Mouse (Mus musculus): Measurements from ENCODE around the gene Napsa. TPM values are rescaled to one million over a fixed set of nuclear protein-coding genes. Genes with fewer than 3 reads are reported as not detected.

The Napsa gene
- polyA plus RNA-seq, 1 experiment from 2014 or later = 3.1 TPM

DNA sequence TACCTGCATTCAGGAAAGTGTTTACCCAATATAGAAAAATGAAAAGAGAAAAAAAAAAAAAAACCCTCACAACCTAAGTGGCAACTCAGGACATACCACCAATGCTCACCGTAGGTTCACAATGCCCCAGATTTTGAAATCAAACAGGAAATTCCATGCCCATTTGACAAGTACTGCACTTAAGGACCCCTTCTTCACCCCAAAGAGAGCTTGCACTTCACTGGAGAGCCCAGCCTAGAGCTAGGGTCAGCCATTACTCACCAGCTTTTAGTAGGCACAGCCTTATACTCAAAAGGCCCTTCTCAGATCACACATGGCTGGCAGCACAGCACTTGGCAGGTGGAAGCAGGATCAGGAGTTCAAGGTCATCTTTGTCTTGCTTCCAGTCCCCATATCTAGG is 11.0 kb downstream of the Napsa start:
- Histone ChIP-seq H3K4me2 (no peak overlapping the region), H3K36me3 (no peaks in the 10 kb centered on the region), H3K27ac (no peak overlapping the region), H3K9me3 (replicated peaks) (no peaks in the 10 kb centered on the region; the same call in 1 of the 2 replicates), H3K27me3 (replicated peaks) (peaks cover 66% of the 10 kb centered on the region), H3K4me1 (peaks cover 10% of the 10 kb centered on the region; the same call in 1 of the 2 replicates), H3K9ac (no peak overlapping the region), H3K4me3 (no peak overlapping the region)
- ATAC-seq = no peak
- 67% methylated on average over 1 of the region's 1 CpGs for WGBS (ENCODE audit: insufficient replicate concordance)

- WGBS (ENCODE audit: insufficient replicate concordance) = 48% methylated on average over 4 of the region's 4 CpGs
- no peaks in the 10 kb centered on the region for H3K36me3 ChIP-seq
- no peak overlapping the region for H3K4me3 ChIP-seq
- H3K9me3 ChIP-seq (replicated peaks) = no peaks in the 10 kb centered on the region; the same call in 1 of the 2 replicates
- H3K4me1 ChIP-seq = peaks cover 21% of the 10 kb centered on the region
- H3K27ac ChIP-seq = no peak overlapping the region
- ATAC-seq = no peak
- H3K4me2 ChIP-seq = no peak overlapping the region
- H3K27me3 ChIP-seq (replicated peaks) = peaks cover 78% of the 10 kb centered on the region
- no peak overlapping the region for H3K9ac ChIP-seq
Measured at GRCm38 (mm10) chr7:44584265-44584804, 12.2 kb downstream of the Napsa start.

- Histone ChIP-seq H3K4me1 (peaks cover 24% of the 10 kb centered on the region), H3K27ac (no peak overlapping the region), H3K9ac (no peak overlapping the region), H3K4me2 (no peak overlapping the region), H3K9me3 (replicated peaks) (no peaks in the 10 kb centered on the region; the same call in 1 of the 2 replicates), H3K36me3 (no peaks in the 10 kb centered on the region), H3K27me3 (replicated peaks) (peaks cover 84% of the 10 kb centered on the region), H3K4me3 (no peak overlapping the region)
- WGBS (ENCODE audit: insufficient replicate concordance) = 69% methylated on average over 6 of the region's 6 CpGs
- ATAC-seq = no peak
Measured at GRCm38 (mm10) chr7:44584921-44585320, 12.7 kb downstream of the Napsa start.

- 72% methylated on average over 6 of the region's 6 CpGs for WGBS (ENCODE audit: insufficient replicate concordance)
Measured at GRCm38 (mm10) chr7:44585606-44586005, 13.4 kb downstream of the Napsa start.

GRCm38 (mm10) chr7:44586518-44586917 is 14.3 kb downstream of the Napsa start:
- Histone ChIP-seq H3K9ac (no peak overlapping the region), H3K27ac (no peak overlapping the region), H3K36me3 (no peaks in the 10 kb centered on the region), H3K4me1 (peaks cover 35% of the 10 kb centered on the region), H3K4me3 (0 out of 2 replicates have a peak overlapping the region, but pooled peaks have one; percentile 0), H3K27me3 (replicated peaks) (peaks cover 87% of the 10 kb centered on the region), H3K9me3 (replicated peaks) (no peaks in the 10 kb centered on the region; the same call in 1 of the 2 replicates), H3K4me2 (peak overlapping the region; percentile 41)
- ATAC-seq = no peak
- 13% methylated on average over 19 of the region's 19 CpGs for WGBS (ENCODE audit: insufficient replicate concordance)

More at GRCm38 (mm10) chr7:44585606-44586005, 13.4 kb downstream of the Napsa start:
- ATAC-seq = no peak
- Histone ChIP-seq H3K27ac (no peak overlapping the region), H3K36me3 (no peaks in the 10 kb centered on the region), H3K9ac (no peak overlapping the region), H3K4me2 (no peak overlapping the region), H3K27me3 (replicated peaks) (peaks cover 87% of the 10 kb centered on the region), H3K4me1 (peaks cover 28% of the 10 kb centered on the region), H3K9me3 (replicated peaks) (no peaks in the 10 kb centered on the region; the same call in 1 of the 2 replicates), H3K4me3 (no peak overlapping the region)

DNA sequence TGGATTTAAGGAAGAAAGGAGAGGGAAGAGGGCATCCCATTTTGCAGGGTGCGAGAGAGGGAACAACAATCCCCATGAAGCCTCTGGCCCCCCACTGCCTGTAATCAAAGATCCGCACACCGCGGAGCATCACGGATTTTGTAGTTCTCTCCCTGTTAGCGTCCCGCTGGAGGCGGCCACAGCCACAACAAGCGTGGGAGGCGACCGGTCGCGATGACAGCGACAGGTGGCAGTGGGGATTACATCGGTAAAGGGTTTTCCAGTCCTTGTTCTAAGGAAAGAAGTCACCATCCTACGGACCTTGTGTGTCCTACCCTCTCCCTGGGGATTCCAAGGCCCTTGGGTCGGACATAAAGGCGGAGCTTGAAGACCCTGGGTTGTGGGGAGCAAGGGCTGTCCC is 14.8 kb downstream of the Napsa start:
- Histone ChIP-seq H3K4me3 (0 out of 2 replicates have a peak overlapping the region, but pooled peaks have one; percentile 0), H3K4me2 (peak overlapping the region; percentile 41), H3K4me1 (peaks cover 33% of the 10 kb centered on the region), H3K27ac (no peak overlapping the region), H3K27me3 (replicated peaks) (peaks cover 87% of the 10 kb centered on the region), H3K36me3 (no peaks in the 10 kb centered on the region), H3K9me3 (replicated peaks) (no peaks in the 10 kb centered on the region; the same call in 1 of the 2 replicates), H3K9ac (no peak overlapping the region)
- under 1% methylated on average over 18 of the region's 18 CpGs for WGBS (ENCODE audit: insufficient replicate concordance)
- no peak for ATAC-seq

DNA sequence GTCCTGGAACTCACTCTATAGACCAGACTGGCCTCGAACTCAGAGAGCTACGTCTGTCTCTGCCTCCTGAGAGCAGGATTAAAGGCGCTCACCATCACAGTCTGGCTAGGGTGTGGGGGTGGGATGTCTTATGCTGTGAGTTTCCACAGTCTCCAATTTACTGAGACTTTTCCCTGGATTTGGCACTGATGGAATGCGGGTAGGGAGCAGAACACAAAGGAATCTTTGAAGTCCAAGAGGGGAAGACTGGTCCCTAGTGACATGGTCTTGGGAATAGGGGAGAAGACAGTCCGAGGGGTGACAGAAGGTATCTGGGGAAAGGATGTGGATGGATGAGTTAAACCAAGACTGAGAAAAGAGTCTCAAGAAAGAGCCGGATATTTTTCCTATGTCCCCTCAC is 15.5 kb downstream of the Napsa start:
- no peak overlapping the region for H3K4me2 ChIP-seq
- WGBS (ENCODE audit: insufficient replicate concordance) = 28% methylated on average over 6 of the region's 6 CpGs
- no peak for ATAC-seq

DNA sequence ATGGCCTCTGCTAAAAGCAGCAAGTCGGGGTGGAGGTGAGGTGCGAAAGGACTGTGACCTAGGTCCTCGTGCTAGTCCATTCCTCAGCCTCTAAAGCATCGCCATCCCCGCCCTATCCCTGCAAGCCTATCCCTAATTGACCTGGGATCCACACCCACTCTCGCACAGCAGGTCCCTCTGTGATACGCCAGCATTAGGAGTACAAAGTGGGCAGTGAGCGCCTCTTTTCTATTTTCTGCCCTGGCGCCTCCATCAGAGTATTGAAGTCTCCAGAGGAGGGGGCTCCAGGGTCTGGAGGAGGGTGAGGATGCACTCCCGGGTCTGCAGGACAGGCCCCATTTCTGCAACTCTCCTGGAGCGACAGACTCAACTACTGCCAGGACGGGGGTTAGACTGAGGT is 16.2 kb downstream of the Napsa start:
- peak overlapping the region; percentile 61 for H3K4me2 ChIP-seq
- H3K9me3 ChIP-seq (replicated peaks) = no peaks in the 10 kb centered on the region; the same call in 1 of the 2 replicates
- no peak overlapping the region for H3K27ac ChIP-seq
- 9% methylated on average over 12 of the region's 12 CpGs for WGBS (ENCODE audit: insufficient replicate concordance)
- no peak overlapping the region for H3K4me3 ChIP-seq
- H3K27me3 ChIP-seq (replicated peaks) = peaks cover 92% of the 10 kb centered on the region
- no peaks in the 10 kb centered on the region for H3K36me3 ChIP-seq
- no peak for ATAC-seq
- H3K9ac ChIP-seq = no peak overlapping the region
- H3K4me1 ChIP-seq = peaks cover 29% of the 10 kb centered on the region

More for the DNA sequence above, 15.5 kb downstream of the Napsa start:
- Histone ChIP-seq H3K27me3 (replicated peaks) (peaks cover 87% of the 10 kb centered on the region), H3K9ac (no peak overlapping the region), H3K27ac (no peak overlapping the region), H3K4me1 (peaks cover 29% of the 10 kb centered on the region), H3K9me3 (replicated peaks) (no peaks in the 10 kb centered on the region; the same call in 1 of the 2 replicates), H3K36me3 (no peaks in the 10 kb centered on the region), H3K4me3 (no peak overlapping the region)

- peaks cover 29% of the 10 kb centered on the region for H3K4me1 ChIP-seq
- H3K4me3 ChIP-seq = peak overlapping the region; percentile 38
- H3K9ac ChIP-seq = no peak overlapping the region
- no peak overlapping the region for H3K27ac ChIP-seq
- H3K4me2 ChIP-seq = peak overlapping the region; percentile 61
- WGBS (ENCODE audit: insufficient replicate concordance) = under 1% methylated on average over 33 of the region's 33 CpGs
- H3K36me3 ChIP-seq = no peaks in the 10 kb centered on the region
- no peak for ATAC-seq
- peaks cover 100% of the 10 kb centered on the region for H3K27me3 ChIP-seq (replicated peaks)
- no peaks in the 10 kb centered on the region; the same call in 1 of the 2 replicates for H3K9me3 ChIP-seq (replicated peaks)
Measured at GRCm38 (mm10) chr7:44589149-44589548, 17.0 kb downstream of the Napsa start.

DNA sequence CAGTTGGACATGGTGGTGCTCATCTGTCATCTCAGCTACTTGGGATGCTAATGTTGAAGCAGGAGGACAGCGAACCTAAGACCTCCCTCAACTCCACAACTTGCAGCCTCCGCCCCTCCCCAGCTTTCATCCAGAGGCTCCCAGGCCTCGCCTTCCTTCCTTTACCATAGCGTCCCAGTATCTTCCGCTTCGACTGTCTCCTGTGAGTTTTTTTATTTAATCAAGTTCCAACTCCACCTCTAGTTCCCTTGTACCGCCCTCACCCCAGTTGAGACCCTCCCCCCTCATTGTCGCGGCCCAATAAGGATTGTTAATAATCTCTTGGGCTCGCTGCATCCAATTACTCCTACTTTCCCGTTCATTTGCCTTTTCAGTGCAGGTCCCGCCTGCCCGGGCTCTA is 17.8 kb downstream of the Napsa start:
- 5% methylated on average over 13 of the region's 13 CpGs for WGBS (ENCODE audit: insufficient replicate concordance)
- peak overlapping the region; percentile 88 for H3K4me2 ChIP-seq
- ATAC-seq = no peak

DNA sequence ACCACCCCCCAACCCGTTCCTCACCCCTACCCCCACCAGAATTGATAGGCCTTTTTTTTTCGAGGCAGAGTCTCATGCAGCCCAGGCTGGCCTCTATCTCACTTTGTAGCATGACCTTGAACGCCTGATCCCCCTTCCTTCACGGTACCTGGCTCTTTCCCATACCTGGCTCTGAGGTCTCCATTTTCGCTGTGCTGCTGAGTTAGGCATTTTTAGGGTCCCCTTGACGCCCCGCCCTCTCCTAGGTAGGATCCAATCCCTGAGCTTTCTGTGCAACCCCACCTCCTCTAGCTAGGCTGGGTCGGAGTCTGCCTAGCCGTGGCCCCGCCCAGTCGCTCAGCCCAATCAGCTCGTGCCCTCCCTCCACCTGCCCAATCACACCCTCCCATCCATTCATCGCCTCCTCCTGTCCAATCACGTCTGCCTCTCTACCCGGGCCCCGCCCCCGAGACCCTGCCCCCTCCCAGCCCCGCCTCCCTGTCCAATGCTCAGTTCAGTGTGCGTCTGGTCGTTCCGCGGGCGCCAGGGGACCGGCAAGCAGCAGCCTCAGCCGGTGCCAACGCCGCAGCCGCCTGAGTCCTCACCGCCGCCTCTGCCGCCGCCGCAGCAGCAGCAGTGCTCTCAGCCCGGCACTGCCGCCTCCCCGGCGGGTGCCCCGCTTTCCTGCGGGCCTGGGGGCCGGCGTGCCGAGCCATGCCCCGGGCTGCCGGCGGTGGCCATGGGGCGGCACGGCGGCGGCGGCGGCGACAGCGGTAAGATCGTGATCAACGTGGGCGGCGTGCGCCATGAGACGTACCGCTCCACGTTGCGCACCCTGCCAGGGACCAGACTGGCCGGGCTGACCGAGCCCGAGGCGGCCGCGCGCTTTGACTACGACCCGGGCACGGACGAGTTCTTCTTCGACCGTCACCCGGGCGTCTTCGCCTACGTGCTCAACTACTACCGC is 18.5 kb downstream of the Napsa start, which contains the start of gene Kcnc3:
Gene Kcnc3 (plus strand): TSS at position 263 of the 946 bp plus-strand sequence.
- peak; percentile 86 for ATAC-seq
- peaks cover 29% of the 10 kb centered on the region for H3K4me1 ChIP-seq
- peak within 1 kb of the TSS; percentile 44 for H3K9ac ChIP-seq
- H3K9me3 ChIP-seq (replicated peaks) = no peaks in the 10 kb centered on the region
- H3K27me3 ChIP-seq (replicated peaks) = peaks cover 98% of the 10 kb centered on the region
- WGBS (ENCODE audit: insufficient replicate concordance) = 1% methylated on average over 80 of the region's 80 CpGs
- peak within 1 kb of the TSS; percentile 57 for H3K4me3 ChIP-seq
- H3K36me3 ChIP-seq = no peaks in the 10 kb centered on the region
- H3K4me2 ChIP-seq = peak within 1 kb of the TSS; percentile 88
- no peak within 1 kb of the TSS for H3K27ac ChIP-seq

More for the DNA sequence above, 17.8 kb downstream of the Napsa start:
- Histone ChIP-seq H3K9me3 (replicated peaks) (no peaks in the 10 kb centered on the region; the same call in 1 of the 2 replicates), H3K9ac (no peak overlapping the region; the same call in 1 of the 2 replicates), H3K4me3 (peak overlapping the region; percentile 57; the same call in 1 of the 2 replicates), H3K27me3 (replicated peaks) (peaks cover 100% of the 10 kb centered on the region), H3K36me3 (no peaks in the 10 kb centered on the region), H3K4me1 (peaks cover 29% of the 10 kb centered on the region), H3K27ac (no peak overlapping the region)
